Mouse (Mus musculus): ENCODE results near the gene Hspa2. TPM values are rescaled to one million over a fixed set of nuclear protein-coding genes. Genes with fewer than 3 reads are reported as not detected.
A peak's percentile ranks its signal among the peaks of the same experiment; 100 is the strongest.

The Hspa2 gene
- polyA plus RNA-seq (2015; fragmentation: Nextera tagmentation; extraction: Ambion mirVana) = 6.7 TPM in 2 replicates

DNA sequence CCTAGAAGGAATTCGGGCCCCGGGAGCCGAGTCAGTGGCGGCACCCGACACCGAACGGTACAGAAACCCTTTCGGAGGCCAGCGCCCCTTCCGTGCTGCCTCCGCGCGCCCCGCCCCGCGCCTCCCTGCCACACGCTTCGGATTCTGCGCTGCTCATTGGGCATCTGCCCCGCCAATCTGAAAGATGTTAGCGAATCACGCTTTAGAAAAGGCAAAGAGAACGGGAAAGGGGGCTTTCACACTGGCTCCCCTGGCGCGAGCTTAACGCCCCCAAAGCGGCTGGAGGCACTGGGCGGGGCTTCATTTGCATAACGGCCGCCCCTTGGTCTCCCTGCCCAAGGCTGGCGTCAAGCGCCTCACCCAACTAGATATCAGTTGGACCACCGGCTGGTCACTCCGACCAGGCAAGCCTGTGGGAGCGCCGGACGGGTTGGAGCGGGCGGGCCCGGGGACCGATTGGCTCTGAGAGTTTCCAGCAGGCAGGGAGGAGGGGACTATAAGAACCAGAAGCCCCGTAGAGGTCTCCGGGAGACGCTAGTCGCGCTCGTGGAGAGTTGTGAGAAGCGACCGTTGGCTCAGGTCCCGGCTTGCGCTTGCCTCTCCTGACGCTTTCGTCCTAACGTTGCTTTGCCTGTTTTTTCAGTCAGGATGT lies at the start of gene Hspa2:
Hspa2 (plus strand) TSS at position 291 of the 652 bp plus-strand sequence.
- Histone ChIP-seq H3K27me3 (peaks cover 42% of the 10 kb centered on the region), H3K9me3 (no peaks in the 10 kb centered on the region), H3K4me3 (peak within 1 kb of the TSS; percentile 65), H3K4me2 (replicated peaks) (peak within 1 kb of the TSS; percentile 87), H3K4me1 (peaks cover 24% of the 10 kb centered on the region), H3K9ac (peak within 1 kb of the TSS; percentile 68), H3K27ac (peak within 1 kb of the TSS; percentile 81; the same call in 1 of the 2 replicates), H3K36me3 (no peaks in the 10 kb centered on the region)
- peak; percentile 96 for ATAC-seq (ENCODE audit: low FRiP score, low read depth)
- WGBS = under 1% methylated on average over 54 of the region's 54 CpGs

GRCm38 (mm10) chr12:76360868-76361267 lies 43.1 kb upstream of the Hspa2 start:
- 59% methylated on average over 1 of the region's 1 CpGs for WGBS
- Histone ChIP-seq H3K4me2 (replicated peaks) (no peak overlapping the region), H3K9me3 (no peaks in the 10 kb centered on the region), H3K9ac (no peak overlapping the region), H3K36me3 (peaks cover 8% of the 10 kb centered on the region), H3K27ac (no peak overlapping the region), H3K27me3 (no peaks in the 10 kb centered on the region), H3K4me3 (no peak overlapping the region), H3K4me1 (peaks cover 11% of the 10 kb centered on the region)
- ATAC-seq (ENCODE audit: low FRiP score, low read depth) = no peak

- Histone ChIP-seq H3K27ac (no peak overlapping the region), H3K27me3 (no peaks in the 10 kb centered on the region), H3K4me3 (no peak overlapping the region), H3K9ac (no peak overlapping the region), H3K4me1 (peaks cover 17% of the 10 kb centered on the region), H3K9me3 (no peaks in the 10 kb centered on the region), H3K4me2 (replicated peaks) (no peak overlapping the region), H3K36me3 (peaks cover 8% of the 10 kb centered on the region)
- no peak for ATAC-seq (ENCODE audit: low FRiP score, low read depth)
- 54% methylated on average over 9 of the region's 9 CpGs for WGBS
Observed at GRCm38 (mm10) chr12:76361405-76362302, 42.3 kb upstream of the Hspa2 start.

- no peak overlapping the region for H3K27ac ChIP-seq
- peaks cover 5% of the 10 kb centered on the region for H3K36me3 ChIP-seq
- H3K4me3 ChIP-seq = no peak overlapping the region
- H3K4me1 ChIP-seq = peaks cover 24% of the 10 kb centered on the region
- ATAC-seq (ENCODE audit: low FRiP score, low read depth) = no peak
- no peak overlapping the region for H3K4me2 ChIP-seq (replicated peaks)
- no peaks in the 10 kb centered on the region for H3K27me3 ChIP-seq
- no peak overlapping the region for H3K9ac ChIP-seq
- WGBS = 81% methylated on average over 9 of the region's 9 CpGs
- H3K9me3 ChIP-seq = no peaks in the 10 kb centered on the region
Observed at GRCm38 (mm10) chr12:76362303-76362676, 41.7 kb upstream of the Hspa2 start.

DNA sequence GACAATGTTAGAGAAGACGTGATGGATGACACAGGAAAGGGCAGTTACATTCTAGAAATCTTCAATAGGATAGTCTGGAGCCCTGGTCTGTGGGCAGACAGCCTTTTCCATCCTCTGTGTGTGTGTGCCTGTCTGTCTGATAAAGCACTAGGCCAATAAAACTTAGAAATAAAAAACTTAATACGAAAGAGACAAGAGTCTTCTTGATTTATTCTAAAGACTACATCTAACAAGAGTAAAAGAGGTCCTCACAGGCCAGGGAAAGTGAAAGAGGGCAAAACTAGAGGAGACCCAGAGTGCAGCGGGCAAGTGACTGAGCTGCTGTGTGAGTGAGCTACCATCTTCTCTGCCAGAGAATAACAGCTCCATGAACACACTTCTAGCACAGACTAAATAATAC lies 37.7 kb upstream of the Hspa2 start:
- H3K36me3 ChIP-seq = no peaks in the 10 kb centered on the region
- no peak overlapping the region for H3K4me3 ChIP-seq
- no peak overlapping the region for H3K27ac ChIP-seq
- no peak overlapping the region for H3K4me2 ChIP-seq (replicated peaks)
- H3K9me3 ChIP-seq = no peaks in the 10 kb centered on the region
- no peak for ATAC-seq (ENCODE audit: low FRiP score, low read depth)
- H3K9ac ChIP-seq = peak overlapping the region; percentile 26; the same call in 1 of the 2 replicates
- H3K27me3 ChIP-seq = no peaks in the 10 kb centered on the region
- H3K4me1 ChIP-seq = peaks cover 38% of the 10 kb centered on the region
- 84% methylated on average over 3 of the region's 3 CpGs for WGBS

GRCm38 (mm10) chr12:76367096-76367995 lies 36.6 kb upstream of the Hspa2 start:
- no peaks in the 10 kb centered on the region for H3K36me3 ChIP-seq
- H3K9ac ChIP-seq = peak overlapping the region; percentile 99
- no peaks in the 10 kb centered on the region for H3K9me3 ChIP-seq
- H3K27me3 ChIP-seq = no peaks in the 10 kb centered on the region
- H3K27ac ChIP-seq = peak overlapping the region; percentile 100; the same call in 1 of the 2 replicates
- peak overlapping the region; percentile 95 for H3K4me3 ChIP-seq
- H3K4me1 ChIP-seq = peaks cover 39% of the 10 kb centered on the region
- 11% methylated on average over 14 of the region's 14 CpGs for WGBS
- H3K4me2 ChIP-seq (replicated peaks) = peak overlapping the region; percentile 92
- no peak for ATAC-seq (ENCODE audit: low FRiP score, low read depth)

GRCm38 (mm10) chr12:76368201-76368789 lies 35.7 kb upstream of the Hspa2 start:
- no peak for ATAC-seq (ENCODE audit: low FRiP score, low read depth)
- Histone ChIP-seq H3K4me3 (peak overlapping the region; percentile 95), H3K4me2 (replicated peaks) (peak overlapping the region; percentile 92), H3K27me3 (no peaks in the 10 kb centered on the region), H3K9me3 (no peaks in the 10 kb centered on the region), H3K36me3 (no peaks in the 10 kb centered on the region), H3K27ac (peak overlapping the region; percentile 100; the same call in 1 of the 2 replicates), H3K9ac (peak overlapping the region; percentile 99), H3K4me1 (peaks cover 47% of the 10 kb centered on the region)
- 5% methylated on average over 9 of the region's 9 CpGs for WGBS

- H3K27me3 ChIP-seq = no peaks in the 10 kb centered on the region
- peak overlapping the region; percentile 99 for H3K9ac ChIP-seq
- no peaks in the 10 kb centered on the region for H3K36me3 ChIP-seq
- H3K9me3 ChIP-seq = no peaks in the 10 kb centered on the region
- H3K4me3 ChIP-seq = peak overlapping the region; percentile 95
- peak; percentile 9; the same call in 1 of the 2 replicates for ATAC-seq (ENCODE audit: low FRiP score, low read depth)
- WGBS = 2% methylated on average over 26 of the region's 26 CpGs
- peaks cover 52% of the 10 kb centered on the region for H3K4me1 ChIP-seq
- H3K27ac ChIP-seq = peak overlapping the region; percentile 100
- peak overlapping the region; percentile 92 for H3K4me2 ChIP-seq (replicated peaks)
Observed at GRCm38 (mm10) chr12:76368790-76369205, 35.2 kb upstream of the Hspa2 start.

GRCm38 (mm10) chr12:76369206-76369977 lies 34.6 kb upstream of the Hspa2 start, which contains the start of gene Zbtb25:
Gene Zbtb25, minus strand, starts transcription at chr12:76369602.
- Histone ChIP-seq H3K36me3 (no peaks in the 10 kb centered on the region), H3K9ac (peak within 1 kb of the TSS; percentile 99), H3K27me3 (no peaks in the 10 kb centered on the region), H3K4me2 (replicated peaks) (peak within 1 kb of the TSS; percentile 92), H3K4me3 (peak within 1 kb of the TSS; percentile 95), H3K4me1 (peaks cover 58% of the 10 kb centered on the region), H3K27ac (peak within 1 kb of the TSS; percentile 100), H3K9me3 (no peaks in the 10 kb centered on the region)
- peak; percentile 78 for ATAC-seq (ENCODE audit: low FRiP score, low read depth)
- WGBS = under 1% methylated on average over 92 of the region's 96 CpGs

DNA sequence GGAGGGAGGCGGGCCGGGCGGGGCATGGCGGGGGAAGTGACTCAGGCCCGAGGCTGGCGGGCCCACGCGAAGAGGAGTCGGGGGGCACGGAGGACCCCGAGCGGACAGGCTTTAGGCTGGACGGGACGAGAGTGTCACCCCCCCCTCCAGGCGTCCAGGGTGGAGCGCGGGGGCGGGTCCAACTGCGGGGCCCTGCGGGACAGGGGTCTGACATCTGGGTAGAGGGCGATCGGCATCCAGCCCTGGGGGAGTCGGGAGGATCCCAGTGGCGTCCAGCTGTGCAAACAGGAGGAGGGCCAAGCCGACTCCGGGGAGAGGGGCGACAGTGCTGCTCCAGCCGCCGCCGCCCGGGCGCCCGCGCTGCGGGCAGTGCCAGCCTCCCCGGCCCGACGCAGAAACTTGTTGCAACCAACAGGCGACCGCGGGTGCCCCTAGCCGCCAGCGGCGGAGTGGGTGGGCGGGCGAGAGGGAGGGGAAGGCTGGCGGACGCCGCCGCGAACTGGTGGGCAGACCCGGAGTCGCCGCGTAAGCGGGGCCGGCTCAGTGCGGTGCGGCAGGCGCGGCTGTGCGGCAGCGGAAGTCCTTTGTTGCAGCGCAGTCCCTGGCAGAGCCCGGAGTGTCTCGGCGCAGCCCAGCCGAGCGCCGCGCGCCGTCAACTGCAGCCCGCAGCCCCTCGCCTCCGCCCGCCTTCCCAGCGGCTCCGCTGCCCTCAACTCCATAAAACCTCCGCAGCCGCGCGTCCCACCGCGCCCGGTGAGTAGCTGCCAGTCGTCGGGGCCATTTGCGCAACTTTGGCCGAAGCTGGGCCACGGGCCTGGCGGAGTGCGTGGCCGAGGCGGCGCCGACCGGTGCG lies 33.8 kb upstream of the Hspa2 start, which contains the start of gene Zbtb1:
Zbtb1 (plus strand) TSS at position 289 of the 853 bp plus-strand sequence.
- H3K4me2 ChIP-seq (replicated peaks) = peak within 1 kb of the TSS; percentile 92
- H3K27ac ChIP-seq = peak within 1 kb of the TSS; percentile 100
- H3K9me3 ChIP-seq = no peaks in the 10 kb centered on the region
- H3K9ac ChIP-seq = peak within 1 kb of the TSS; percentile 99
- H3K4me1 ChIP-seq = peaks cover 64% of the 10 kb centered on the region
- no peaks in the 10 kb centered on the region for H3K27me3 ChIP-seq
- ATAC-seq (ENCODE audit: low FRiP score, low read depth) = peak; percentile 48
- peak within 1 kb of the TSS; percentile 95 for H3K4me3 ChIP-seq
- under 1% methylated on average over 81 of the region's 99 CpGs for WGBS
- no peaks in the 10 kb centered on the region for H3K36me3 ChIP-seq

All from limb, embryonic 13.5 days (tissue).